Mouse (Mus musculus): ENCODE measurements around the gene Klf5. TPM values are rescaled to one million over a fixed set of nuclear protein-coding genes. Genes with fewer than 3 reads are reported as not detected.

Klf5 gene
- polyA plus RNA-seq, 1 experiment from 2014 or later: 37.2 TPM

GRCm38 (mm10) chr14:99364007-99364784 is 65.7 kb downstream of the Klf5 start:
- no peak overlapping the region for H3K4me3 ChIP-seq (ENCODE audit: low read depth, low read length)
- no peaks in the 10 kb centered on the region for H3K36me3 ChIP-seq (ENCODE audit: control insufficient read depth, insufficient read depth, low read length)
- no peaks in the 10 kb centered on the region for H3K27me3 ChIP-seq (replicated peaks; ENCODE audit: control insufficient read depth, insufficient read depth, low read length)
- H3K4me2 ChIP-seq (ENCODE audit: low read depth, low read length): no peak overlapping the region
- 67% methylated on average over 12 of the region's 12 CpGs for WGBS
- no peak for ATAC-seq (ENCODE audit: low read depth)
- H3K9me3 ChIP-seq (ENCODE audit: control insufficient read depth, low read length): no peaks in the 10 kb centered on the region
- no peak overlapping the region for H3K9ac ChIP-seq (ENCODE audit: low read depth, low read length)
- H3K27ac ChIP-seq (replicated peaks; ENCODE audit: low read depth, low read length): no peak overlapping the region
- H3K4me1 ChIP-seq (ENCODE audit: control insufficient read depth, insufficient read depth, low read length): 0 out of 2 replicates have a peak, but pooled peaks cover 3% of the 10 kb centered on the region
- no peak for DNase-seq (ENCODE audit: low spot score)

Other genes with a start within 250 kb of the Klf5 start
- 17.3 and 17.5 TPM in 2 replicates for gene Pibf1, start 199.3 kb upstream of the Klf5 start, polyA plus RNA-seq (2014; fragmentation: Nextera tagmentation; extraction: Ambion mirVana)
- 36.4 and 38.2 TPM in 2 replicates for gene Dis3, start 198.9 kb upstream of the Klf5 start, polyA plus RNA-seq (2014; fragmentation: Nextera tagmentation; extraction: Ambion mirVana)